Mouse (Mus musculus): ENCODE measurements at regions not wholly inside any gene's neighbourhood (a gene's known extent, or its start where the extent isn't known, plus 50 kb on each side); places are given as distances from the start of the nearest gene placed in this dataset.

- Histone ChIP-seq H3K4me2 (replicated peaks) (no peak overlapping the region), H3K27me3 (ENCODE audit: control insufficient read depth, insufficient read depth, low read length) (no peaks in the 10 kb centered on the region), H3K4me1 (replicated peaks; ENCODE audit: control insufficient read depth, insufficient read depth, low read length) (no peaks in the 10 kb centered on the region), H3K9me3 (ENCODE audit: control insufficient read depth, low read length) (no peaks in the 10 kb centered on the region), H3K36me3 (replicated peaks; ENCODE audit: control insufficient read depth, insufficient read depth) (no peaks in the 10 kb centered on the region), H3K9ac (no peak overlapping the region), H3K4me3 (replicated peaks; ENCODE audit: low read length) (no peak overlapping the region), H3K27ac (no peak overlapping the region)
- ATAC-seq (ENCODE audit: low FRiP score) (no peak), DNase-seq (ENCODE audit: low spot score) (no peak)
- 77% methylated on average over 17 of the region's 17 CpGs for WGBS
Observed at GRCm38 (mm10) chr5:147794711-147795532, 65.3 kb upstream of the Pomp start.

GRCm38 (mm10) chr5:147793059-147793458 lies 67.2 kb upstream of the Pomp start:
- H3K4me3 ChIP-seq (replicated peaks; ENCODE audit: low read length), result no peak overlapping the region
- H3K9ac ChIP-seq, result no peak overlapping the region
- H3K4me1 ChIP-seq (replicated peaks; ENCODE audit: control insufficient read depth, insufficient read depth, low read length), result no peaks in the 10 kb centered on the region
- ATAC-seq (ENCODE audit: low FRiP score) (no peak), DNase-seq (ENCODE audit: low spot score) (no peak)
- no peaks in the 10 kb centered on the region for H3K27me3 ChIP-seq (ENCODE audit: control insufficient read depth, insufficient read depth, low read length)
- H3K4me2 ChIP-seq (replicated peaks), result no peak overlapping the region
- H3K36me3 ChIP-seq (replicated peaks; ENCODE audit: control insufficient read depth, insufficient read depth), result no peaks in the 10 kb centered on the region
- 75% methylated on average over 9 of the region's 9 CpGs for WGBS
- no peak overlapping the region for H3K27ac ChIP-seq
- H3K9me3 ChIP-seq (ENCODE audit: control insufficient read depth, low read length), result no peaks in the 10 kb centered on the region

- ATAC-seq (ENCODE audit: low FRiP score), result no peak
- WGBS, result 50% methylated on average over 4 of the region's 4 CpGs
Observed at GRCm38 (mm10) chr5:147792638-147793037, 66.8 kb upstream of the Flt1 start.

GRCm38 (mm10) chr5:147791121-147791520 lies 65.3 kb upstream of the Flt1 start:
- DNase-seq (ENCODE audit: low spot score), result no peak
- no peak overlapping the region for H3K4me2 ChIP-seq (replicated peaks)

More at GRCm38 (mm10) chr5:147792638-147793037, 66.8 kb upstream of the Flt1 start:
- H3K36me3 ChIP-seq (replicated peaks; ENCODE audit: control insufficient read depth, insufficient read depth), result no peaks in the 10 kb centered on the region
- H3K9me3 ChIP-seq (ENCODE audit: control insufficient read depth, low read length), result no peaks in the 10 kb centered on the region
- peak; percentile 32 for DNase-seq (ENCODE audit: low spot score)
- H3K27me3 ChIP-seq (ENCODE audit: control insufficient read depth, insufficient read depth, low read length), result no peaks in the 10 kb centered on the region
- H3K27ac ChIP-seq, result no peak overlapping the region
- H3K4me3 ChIP-seq (replicated peaks; ENCODE audit: low read length), result no peak overlapping the region
- no peak overlapping the region for H3K4me2 ChIP-seq (replicated peaks)
- H3K4me1 ChIP-seq (replicated peaks; ENCODE audit: control insufficient read depth, insufficient read depth, low read length), result no peaks in the 10 kb centered on the region
- H3K9ac ChIP-seq, result no peak overlapping the region

GRCm38 (mm10) chr5:147788496-147788895 lies 62.7 kb upstream of the Flt1 start:
- WGBS, result 93% methylated on average over 6 of the region's 6 CpGs
- H3K9ac ChIP-seq, result no peak overlapping the region

More at GRCm38 (mm10) chr5:147791121-147791520, 65.3 kb upstream of the Flt1 start:
- Histone ChIP-seq H3K36me3 (replicated peaks; ENCODE audit: control insufficient read depth, insufficient read depth) (no peaks in the 10 kb centered on the region), H3K4me3 (replicated peaks; ENCODE audit: low read length) (no peak overlapping the region), H3K27me3 (ENCODE audit: control insufficient read depth, insufficient read depth, low read length) (no peaks in the 10 kb centered on the region), H3K9me3 (ENCODE audit: control insufficient read depth, low read length) (no peaks in the 10 kb centered on the region), H3K4me1 (replicated peaks; ENCODE audit: control insufficient read depth, insufficient read depth, low read length) (no peaks in the 10 kb centered on the region), H3K9ac (no peak overlapping the region), H3K27ac (no peak overlapping the region)
- no peak for ATAC-seq (ENCODE audit: low FRiP score)

GRCm38 (mm10) chr5:147786857-147787256 lies 61.0 kb upstream of the Flt1 start:
- Histone ChIP-seq H3K36me3 (replicated peaks; ENCODE audit: control insufficient read depth, insufficient read depth) (no peaks in the 10 kb centered on the region), H3K27me3 (ENCODE audit: control insufficient read depth, insufficient read depth, low read length) (no peaks in the 10 kb centered on the region), H3K9ac (no peak overlapping the region), H3K4me2 (replicated peaks) (no peak overlapping the region), H3K4me1 (replicated peaks; ENCODE audit: control insufficient read depth, insufficient read depth, low read length) (no peaks in the 10 kb centered on the region), H3K4me3 (replicated peaks; ENCODE audit: low read length) (no peak overlapping the region), H3K27ac (no peak overlapping the region), H3K9me3 (ENCODE audit: control insufficient read depth, low read length) (no peaks in the 10 kb centered on the region)
- DNase-seq (ENCODE audit: low spot score) (no peak), ATAC-seq (ENCODE audit: low FRiP score) (no peak)
- WGBS, result 61% methylated on average over 5 of the region's 5 CpGs

More at GRCm38 (mm10) chr5:147788496-147788895, 62.7 kb upstream of the Flt1 start:
- no peak overlapping the region for H3K4me3 ChIP-seq (replicated peaks; ENCODE audit: low read length)
- DNase-seq (ENCODE audit: low spot score) (no peak), ATAC-seq (ENCODE audit: low FRiP score) (no peak)
- no peaks in the 10 kb centered on the region for H3K9me3 ChIP-seq (ENCODE audit: control insufficient read depth, low read length)
- H3K36me3 ChIP-seq (replicated peaks; ENCODE audit: control insufficient read depth, insufficient read depth), result no peaks in the 10 kb centered on the region
- no peaks in the 10 kb centered on the region for H3K27me3 ChIP-seq (ENCODE audit: control insufficient read depth, insufficient read depth, low read length)
- H3K27ac ChIP-seq, result no peak overlapping the region
- H3K4me1 ChIP-seq (replicated peaks; ENCODE audit: control insufficient read depth, insufficient read depth, low read length), result no peaks in the 10 kb centered on the region
- H3K4me2 ChIP-seq (replicated peaks), result no peak overlapping the region

GRCm38 (mm10) chr5:147784159-147784558 lies 58.3 kb upstream of the Flt1 start:
- DNase-seq (ENCODE audit: low spot score), result no peak
- no peak overlapping the region for H3K4me3 ChIP-seq (replicated peaks; ENCODE audit: low read length)
- WGBS, result 96% methylated on average over 9 of the region's 9 CpGs
- no peaks in the 10 kb centered on the region for H3K27me3 ChIP-seq (ENCODE audit: control insufficient read depth, insufficient read depth, low read length)
- H3K9me3 ChIP-seq (ENCODE audit: control insufficient read depth, low read length), result no peaks in the 10 kb centered on the region
- H3K4me2 ChIP-seq (replicated peaks), result no peak overlapping the region
- no peaks in the 10 kb centered on the region for H3K4me1 ChIP-seq (replicated peaks; ENCODE audit: control insufficient read depth, insufficient read depth, low read length)
- H3K9ac ChIP-seq, result no peak overlapping the region
- H3K27ac ChIP-seq, result no peak overlapping the region
- ATAC-seq (ENCODE audit: low FRiP score), result no peak
- H3K36me3 ChIP-seq (replicated peaks; ENCODE audit: control insufficient read depth, insufficient read depth), result no peaks in the 10 kb centered on the region

GRCm38 (mm10) chr5:147783476-147783875 lies 57.7 kb upstream of the Flt1 start:
- Histone ChIP-seq H3K27me3 (ENCODE audit: control insufficient read depth, insufficient read depth, low read length) (no peaks in the 10 kb centered on the region), H3K27ac (no peak overlapping the region), H3K4me2 (replicated peaks) (no peak overlapping the region), H3K4me1 (replicated peaks; ENCODE audit: control insufficient read depth, insufficient read depth, low read length) (no peaks in the 10 kb centered on the region), H3K9ac (no peak overlapping the region), H3K4me3 (replicated peaks; ENCODE audit: low read length) (no peak overlapping the region), H3K36me3 (replicated peaks; ENCODE audit: control insufficient read depth, insufficient read depth) (no peaks in the 10 kb centered on the region), H3K9me3 (ENCODE audit: control insufficient read depth, low read length) (no peaks in the 10 kb centered on the region)
- DNase-seq (ENCODE audit: low spot score), result no peak
- 76% methylated on average over 4 of the region's 4 CpGs for WGBS
- ATAC-seq (ENCODE audit: low FRiP score), result no peak

- H3K27me3 ChIP-seq (ENCODE audit: control insufficient read depth, insufficient read depth, low read length), result no peaks in the 10 kb centered on the region
- no peaks in the 10 kb centered on the region for H3K36me3 ChIP-seq (replicated peaks; ENCODE audit: control insufficient read depth, insufficient read depth)
- H3K4me3 ChIP-seq (replicated peaks; ENCODE audit: low read length), result no peak overlapping the region
- no peak for ATAC-seq (ENCODE audit: low FRiP score)
- no peak overlapping the region for H3K4me2 ChIP-seq (replicated peaks)
- no peaks in the 10 kb centered on the region for H3K9me3 ChIP-seq (ENCODE audit: control insufficient read depth, low read length)
- WGBS, result 43% methylated on average over 7 of the region's 7 CpGs
- H3K4me1 ChIP-seq (replicated peaks; ENCODE audit: control insufficient read depth, insufficient read depth, low read length), result no peaks in the 10 kb centered on the region
- no peak overlapping the region for H3K27ac ChIP-seq
- no peak for DNase-seq (ENCODE audit: low spot score)
- no peak overlapping the region for H3K9ac ChIP-seq
Observed at GRCm38 (mm10) chr5:147782761-147783160, 57.0 kb upstream of the Flt1 start.
